Mouse (Mus musculus) adrenal gland, adult 2 months (tissue): ENCODE data around the gene Ncoa6. TPM values are rescaled to one million over a fixed set of nuclear protein-coding genes. Genes with fewer than 3 reads are reported as not detected.
"Not testable (repeated sequence)": the region's sequence is repeated elsewhere in the genome, so short reads cannot be mapped to it uniquely, and the experiment has no call there.

Experiments used
- DNase-seq: peaks from one replicate; pipeline ENCODE4 v3.0.0; 2021
- long read RNA-seq: library from polyadenylated mRNA; stranded (forward); transcript quantifications from one replicate; pipeline ENCODE4 v2.0.0, GENCODE M21; 2021
- polyA plus RNA-seq: library from polyadenylated mRNA; depleted of rRNA; stranded (reverse); fragments of >200 nt; gene quantifications from 2 replicates; pipeline ENCODE4 v1.2.3, GENCODE M21; 2012; rRNA removed
- total RNA-seq, 2 experiments: library from RNA; stranded (reverse); gene quantifications; 2 replicates each; pipeline ENCODE4 v1.2.3; 2021

The Ncoa6 gene
- total RNA-seq (10 to 100 TPM; 33.3 to 44.9 TPM), polyA plus RNA-seq (13.8 and 16.5 TPM in 2 replicates)
- long read RNA-seq, partial matches to known transcripts, result 2 of 2 reads
- long read RNA-seq, other reads (novel, unspliced or antisense), result 0 of 2 reads

- DNase-seq, result peak; percentile 83
Observed at GRCm38 (mm10) chr2:155473570-155474088, at the start of gene Ncoa6. Gene Ncoa6, minus strand, starts transcription at chr2:155473894.

- DNase-seq, result no peak
Observed at GRCm38 (mm10) chr2:155518531-155519270, 45.0 kb upstream of the Ncoa6 start.

GRCm38 (mm10) chr2:155517455-155518423 lies 44.0 kb upstream of the Ncoa6 start, which contains the start of the genes Acss2 and Ggt7:
Gene Acss2, plus strand, starts transcription at chr2:155517948.
Gene Ggt7, minus strand, starts transcription at chr2:155518237.
- DNase-seq, result peak; percentile 100

GRCm38 (mm10) chr2:155515941-155516340 lies 42.2 kb upstream of the Ncoa6 start:
- peak; percentile 66 for DNase-seq

DNA sequence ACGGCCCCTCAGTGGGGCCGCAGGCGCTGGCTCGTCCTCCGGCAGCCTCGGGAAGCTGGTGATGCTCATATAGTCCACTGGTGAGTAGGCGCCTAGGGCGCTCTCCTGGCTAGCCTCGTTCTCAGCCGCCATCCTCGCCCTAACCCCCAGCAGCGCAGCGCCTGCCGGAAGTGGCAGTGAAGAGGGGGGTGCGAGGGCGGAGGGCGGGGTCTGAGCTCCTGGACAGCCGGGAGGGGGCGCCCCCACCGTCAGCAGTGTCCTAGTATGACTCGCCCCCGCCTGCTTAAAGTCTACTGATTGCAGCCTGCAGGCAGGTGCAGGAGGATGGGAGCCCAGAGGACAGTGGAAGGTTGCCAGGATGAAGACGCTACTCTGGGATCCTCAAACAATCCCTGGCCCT lies 41.0 kb upstream of the Ncoa6 start:
- DNase-seq, result peak; percentile 79

DNA sequence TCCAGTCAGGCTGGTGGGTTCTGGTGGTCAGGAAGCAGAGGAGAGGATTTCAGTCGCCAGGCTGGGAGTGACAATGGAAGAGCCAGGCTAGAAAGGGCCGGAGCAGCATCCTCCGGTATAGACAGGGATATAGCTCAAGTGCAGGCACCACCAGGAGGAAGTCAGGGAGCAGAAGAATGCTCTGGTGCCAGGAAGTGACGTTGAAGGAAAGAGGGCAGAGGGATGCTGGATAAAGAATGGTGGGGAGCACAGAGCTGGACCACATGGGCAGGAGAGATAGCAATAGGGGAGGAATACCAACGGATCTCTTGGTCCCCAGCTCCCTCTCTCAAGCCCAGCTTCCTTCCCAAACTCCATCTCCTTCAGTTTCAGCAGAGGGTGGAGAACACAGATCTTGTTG lies 39.8 kb upstream of the Ncoa6 start:
- DNase-seq, result no peak

- DNase-seq, result peak; percentile 74
Observed at GRCm38 (mm10) chr2:155512479-155512878, 38.8 kb upstream of the Ncoa6 start.

DNA sequence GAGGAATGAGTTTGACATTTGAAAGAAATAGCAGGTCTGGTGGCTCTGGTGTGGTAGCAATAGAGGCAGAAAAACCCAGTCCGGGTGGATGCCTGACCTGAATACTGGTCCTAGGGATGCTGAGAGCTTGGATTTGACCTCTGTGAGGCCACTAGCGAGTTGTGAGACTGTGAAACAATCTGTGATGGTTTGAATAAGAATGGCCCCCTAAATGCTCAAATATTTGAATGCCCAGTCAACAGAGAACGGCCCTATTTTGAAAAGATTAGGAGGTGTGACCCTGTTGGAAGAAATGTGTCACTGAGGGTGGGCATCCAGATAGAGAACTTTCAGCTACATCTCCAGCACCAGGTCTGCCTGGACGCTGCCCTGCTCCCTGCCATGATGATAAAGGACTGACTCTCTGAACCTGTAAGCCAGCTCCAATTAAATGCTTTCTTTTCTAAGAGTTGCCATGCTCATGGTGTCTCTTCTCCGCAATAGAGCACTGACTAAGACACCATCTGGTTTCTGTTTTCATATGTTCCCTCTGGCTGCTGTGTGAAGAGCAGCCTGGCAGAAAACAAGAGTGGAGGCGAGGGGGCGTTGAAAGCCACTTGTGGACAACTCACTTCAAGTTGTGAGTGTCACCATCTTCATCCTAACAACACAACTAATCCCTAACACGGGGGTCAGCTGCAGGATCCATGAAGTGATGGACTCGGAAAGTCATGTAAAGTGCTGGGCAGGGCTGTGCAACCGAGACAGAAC lies 34.2 kb upstream of the Ncoa6 start:
- DNase-seq, result no peak

DNA sequence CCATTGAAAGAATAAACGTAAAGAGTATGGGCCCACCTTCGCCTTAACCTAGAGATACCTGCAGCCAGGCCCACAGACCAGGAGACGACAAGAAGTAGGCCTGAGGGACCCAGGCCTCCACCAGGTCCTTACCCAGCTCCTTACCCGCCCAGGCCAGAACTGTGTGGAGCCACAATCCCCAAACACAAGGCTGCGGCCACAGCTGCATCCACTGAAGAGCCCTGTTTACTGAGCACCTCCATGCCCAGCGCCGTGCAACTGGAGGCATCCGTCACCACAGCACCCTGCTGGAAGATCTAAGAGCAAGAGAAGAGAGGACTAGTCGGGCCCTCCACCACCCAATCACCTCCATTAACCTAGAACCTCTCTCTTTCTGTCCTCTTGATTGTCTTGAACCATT lies 32.1 kb upstream of the Ncoa6 start:
- DNase-seq, result no peak

DNA sequence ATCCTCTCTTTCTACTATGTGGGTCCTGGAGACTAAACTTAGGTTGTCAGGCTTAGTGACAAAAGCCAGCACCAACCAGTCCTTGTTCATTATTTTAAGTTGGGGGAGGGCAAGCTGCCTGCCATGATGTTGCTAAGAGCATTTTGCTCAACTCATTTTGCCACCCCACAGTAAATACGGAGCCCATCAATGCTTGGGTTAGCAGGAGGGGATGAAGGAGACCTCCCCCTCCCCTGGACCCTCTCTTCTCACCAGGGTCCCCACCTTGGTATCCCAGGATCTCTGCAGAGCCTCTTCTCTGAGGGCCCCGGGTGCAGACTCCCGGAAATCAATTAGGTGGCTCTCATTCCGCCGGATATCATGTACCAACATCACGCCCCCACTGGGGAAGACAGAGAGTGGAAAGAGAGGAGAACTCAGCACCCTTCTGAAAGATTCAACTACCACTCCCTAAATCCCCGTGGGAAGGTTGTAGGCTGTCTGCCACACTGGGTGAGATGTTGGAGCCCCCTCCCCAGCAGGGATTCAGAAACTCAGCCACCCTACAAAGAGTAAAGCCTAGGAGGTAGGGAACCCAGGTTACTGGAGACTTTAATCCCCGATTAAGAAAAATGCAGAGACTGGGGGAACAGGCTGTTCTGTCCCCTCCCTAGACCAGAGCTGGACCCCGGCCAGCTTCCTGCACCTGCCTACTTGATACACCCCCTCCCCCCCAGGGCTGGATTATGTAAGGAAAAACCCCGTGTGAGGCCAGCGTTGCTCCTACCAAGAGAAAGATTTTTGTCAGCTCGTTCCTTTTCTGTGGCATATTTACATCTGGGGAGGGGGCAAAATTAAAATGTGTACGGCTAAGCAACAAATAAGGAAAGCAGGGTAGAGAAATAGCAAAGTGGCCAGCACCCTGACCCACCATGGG lies 31.0 kb upstream of the Ncoa6 start:
- no peak for DNase-seq

DNA sequence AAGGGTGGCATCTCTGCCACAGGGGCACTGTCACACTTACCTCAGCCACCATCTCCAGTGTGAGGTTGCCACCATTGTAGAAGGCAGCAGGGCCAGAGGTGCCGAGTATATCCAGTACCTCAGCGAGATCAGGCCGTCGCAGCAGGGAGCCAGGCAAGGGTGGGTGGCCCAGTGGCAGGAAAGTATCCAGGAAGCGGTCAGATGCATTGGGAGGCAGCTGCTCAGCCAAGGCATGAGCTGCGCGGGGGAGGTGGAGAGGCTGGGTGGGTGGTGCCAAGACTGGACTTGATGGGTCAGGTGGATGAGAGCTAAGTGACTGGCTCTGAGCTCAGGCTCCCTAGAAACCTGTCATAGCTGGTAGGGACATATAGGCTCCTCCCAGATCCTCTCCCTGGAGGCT lies 28.9 kb upstream of the Ncoa6 start:
- no peak for DNase-seq

DNA sequence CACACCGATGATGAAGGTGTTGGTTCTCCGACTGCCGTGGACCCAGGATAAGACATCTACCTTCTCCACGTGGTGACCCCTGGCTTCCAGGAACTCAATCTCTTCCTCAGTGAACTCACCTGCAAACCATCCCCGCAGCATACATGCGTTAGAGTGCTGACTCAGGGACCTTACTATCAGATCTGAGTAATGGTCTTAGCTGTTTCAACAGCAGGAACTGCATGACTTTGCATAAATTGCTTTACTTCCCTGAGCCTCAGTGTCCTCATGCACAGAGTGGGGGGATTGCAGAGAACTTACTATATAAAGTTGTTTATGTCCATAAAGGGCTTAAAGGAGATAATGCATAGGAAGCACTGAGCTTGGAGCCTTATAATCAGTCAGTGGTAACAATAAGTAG lies 17.3 kb upstream of the Ncoa6 start:
- no peak for DNase-seq

DNA sequence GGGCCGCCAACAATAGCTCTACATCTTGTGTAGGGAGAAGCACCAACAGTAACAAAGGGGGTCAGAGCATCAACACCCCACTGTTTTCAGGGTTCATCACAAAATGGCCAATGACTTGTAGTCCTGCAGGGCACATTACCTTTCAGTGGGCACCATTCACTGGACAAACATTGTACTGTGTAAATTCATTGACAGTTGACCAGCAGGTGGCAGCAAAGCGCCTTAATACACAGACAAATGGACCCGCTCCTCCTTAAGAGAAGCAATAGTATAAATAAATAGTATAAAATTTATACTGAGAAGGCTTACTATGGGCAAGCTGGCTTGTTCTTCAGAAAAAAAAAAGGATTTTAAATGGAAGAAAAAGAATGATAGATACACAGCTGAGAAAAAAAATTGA lies 8.3 kb upstream of the Ncoa6 start:
- peak; percentile 52 for DNase-seq

DNA sequence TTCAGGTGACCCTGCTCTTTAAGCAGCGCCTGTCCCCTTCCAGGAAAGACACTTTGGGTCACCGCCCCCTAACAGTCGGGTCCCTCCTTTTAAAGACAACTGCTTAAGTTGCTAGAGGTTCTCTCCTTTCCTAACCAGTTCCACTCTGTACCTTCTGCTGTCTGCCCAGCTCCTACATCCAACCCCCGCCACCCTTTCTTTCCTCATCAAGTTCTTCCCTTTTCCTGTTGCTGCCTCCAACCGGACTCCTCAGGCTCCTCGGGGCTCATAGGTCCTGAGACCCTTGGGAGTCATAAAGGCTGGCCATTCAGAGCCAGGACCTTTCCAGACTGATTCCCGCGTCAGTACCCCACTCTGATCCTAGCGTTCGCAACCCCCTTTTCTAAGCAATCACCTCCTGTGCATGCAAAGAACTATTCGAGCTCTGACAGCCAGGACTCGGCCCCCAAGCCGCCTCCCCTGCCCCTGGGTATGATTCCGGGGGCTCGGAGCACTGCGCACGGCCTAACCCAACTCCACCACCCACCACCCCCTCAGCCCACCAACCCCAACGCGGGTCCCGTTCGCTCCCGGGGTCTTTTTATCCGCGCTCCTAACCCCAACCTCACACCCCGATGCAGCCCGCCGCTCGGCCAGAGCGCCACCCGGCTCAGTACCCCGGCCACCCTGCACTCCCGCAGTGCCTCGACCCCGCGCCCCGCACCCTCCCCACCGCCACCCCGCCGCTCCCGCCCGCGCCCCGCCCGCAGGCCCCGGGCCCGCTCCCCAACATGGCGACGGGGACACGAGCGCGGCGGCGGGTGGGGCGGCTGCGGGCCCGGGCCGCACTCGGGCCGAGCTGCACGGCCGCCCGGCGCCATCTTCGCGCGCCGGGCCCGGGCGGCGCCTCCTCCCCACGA lies 774 bp downstream of the Ncoa6 start:
- peak; percentile 72 for DNase-seq

GRCm38 (mm10) chr2:155466861-155467260 lies 6.8 kb downstream of the Ncoa6 start:
- DNase-seq, result no peak

- DNase-seq, result no peak
Observed at GRCm38 (mm10) chr2:155453591-155453990, 20.1 kb downstream of the Ncoa6 start.

DNA sequence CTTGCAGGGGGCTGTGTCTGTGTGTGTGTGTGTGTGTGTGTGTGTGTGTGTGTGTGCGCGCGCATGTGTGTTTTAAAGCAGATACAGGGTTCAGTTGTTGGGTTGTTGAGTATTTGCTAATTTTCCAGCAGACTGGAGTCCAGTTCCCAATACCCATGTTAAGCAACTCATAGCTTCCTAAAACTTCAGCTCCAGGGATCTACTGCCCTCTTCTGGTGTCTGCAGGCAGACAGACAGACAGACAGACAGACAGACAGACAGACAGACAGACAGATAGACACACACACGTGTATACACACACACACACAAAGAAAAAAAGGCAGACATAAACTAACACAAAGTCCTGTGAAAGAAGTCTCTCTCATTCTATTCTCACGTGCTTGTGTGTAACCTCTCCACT lies 22.4 kb downstream of the Ncoa6 start:
- DNase-seq, result no peak

DNA sequence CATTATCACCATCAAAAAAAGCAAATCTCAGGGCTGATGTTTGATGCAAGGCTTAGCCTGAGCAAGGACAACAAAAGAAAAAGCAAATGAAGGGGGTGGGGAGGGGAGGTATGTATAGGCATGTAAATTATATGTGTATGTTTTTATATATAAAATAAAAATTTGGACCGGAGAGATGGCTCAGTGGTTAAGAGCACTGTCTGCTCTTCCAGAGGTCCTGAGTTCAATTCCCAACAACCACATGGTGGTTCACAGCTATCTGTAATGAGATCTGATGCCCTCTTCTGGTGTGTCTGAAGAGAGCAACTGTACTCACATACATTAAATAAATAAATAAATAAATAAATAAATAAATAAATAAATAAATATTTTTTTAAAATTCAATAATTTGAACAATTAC lies 25.8 kb downstream of the Ncoa6 start:
- not testable (repeated sequence) for DNase-seq

- peak; percentile 29 for DNase-seq
Observed at GRCm38 (mm10) chr2:155443446-155443845, 30.2 kb downstream of the Ncoa6 start.
